Mouse (Mus musculus) myocyte (in vitro differentiated cells): ENCODE measurements around the gene Irf2.

Source experiments
- MYOG ChIP-seq, 3 experiments: IDR thresholded peaks; one replicate each; pipeline ENCODE4 v1.6.1; 2011; ENCODE audit warnings: control low read depth in 2 of 3, low read depth in 2 of 3, mild to moderate bottlenecking in 2 of 3; ENCODE audit not compliant: insufficient read length in 2 of 3, control insufficient read depth in 1 of 3, insufficient read depth in 1 of 3
- POLR2A ChIP-seq: IDR thresholded peaks from one replicate; pipeline ENCODE4 v1.6.1; 2011; ENCODE audit warnings: low read depth, mild to moderate bottlenecking, control low read depth, moderate library complexity; ENCODE audit not compliant: insufficient read length
- USF1 ChIP-seq: IDR thresholded peaks from one replicate; pipeline ENCODE4 v1.6.1; 2011; ENCODE audit warnings: low read depth, mild to moderate bottlenecking, control low read depth, moderate library complexity

DNA sequence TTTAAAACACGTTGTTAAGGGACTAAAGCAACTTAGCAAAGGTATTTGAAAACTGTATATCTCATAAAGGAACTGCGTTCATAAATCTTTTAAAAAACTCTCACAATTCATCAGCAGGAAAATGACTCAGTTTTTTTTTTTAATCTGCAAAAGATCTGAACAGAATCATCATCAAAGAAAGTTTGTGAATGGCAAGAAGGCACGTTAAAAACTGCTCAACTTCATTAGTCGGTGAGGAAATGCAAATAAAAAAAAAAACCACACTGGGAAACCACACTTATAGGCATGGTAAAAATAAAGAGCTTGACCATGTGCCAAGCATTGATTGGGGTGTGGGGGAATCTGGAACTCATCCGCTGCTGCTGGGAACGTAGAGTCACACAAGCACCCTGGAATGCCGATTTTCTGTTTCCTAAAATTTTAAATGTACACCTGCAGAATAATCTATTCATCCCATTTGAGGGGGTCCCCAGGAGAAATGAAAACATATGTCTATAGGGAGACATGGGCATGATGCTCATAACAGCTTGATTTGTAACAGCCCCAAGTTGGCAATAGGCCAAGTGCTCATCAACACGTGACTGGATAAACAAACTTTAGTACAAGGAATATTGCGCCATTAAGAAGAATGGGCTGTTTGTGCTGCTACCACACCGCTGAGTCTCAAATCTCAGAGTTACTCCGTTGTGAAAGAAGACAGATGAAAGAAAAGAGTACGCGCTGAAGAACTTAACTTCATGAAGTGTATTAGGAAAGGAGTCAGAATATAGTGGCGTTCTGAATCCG lies 43.1 kb upstream of the Irf2 start:
- TF ChIP-seq POLR2A, result no peak
- TF ChIP-seq MYOG (IDR thresholded peaks at IDR 0.05; ENCODE audit: control insufficient read depth in 1 of 3, insufficient read depth in 1 of 3, insufficient read length in 2 of 3, low read depth in 2 of 3), result no peak
- no peak for TF ChIP-seq USF1
